Mouse (Mus musculus) hindbrain, embryonic 15.5 days (tissue): ENCODE results near the gene Spaca7. TPM values are rescaled to one million over a fixed set of nuclear protein-coding genes. Genes with fewer than 3 reads are reported as not detected.
A peak's percentile ranks its signal among the peaks of the same experiment; 100 is the strongest.
"Not testable (repeated sequence)": the region's sequence is repeated elsewhere in the genome, so short reads cannot be mapped to it uniquely, and the experiment has no call there.

Source experiments
- ATAC-seq: fragments of 200-750 bp; cut with Nextera tagmentation; 2 replicates; pipeline ENCODE4 v1.8.0; 2017; ENCODE audit warnings: low read depth, moderate number of reproducible peaks, moderate TSS enrichment; ENCODE audit not compliant: low FRiP score
- H3K27ac ChIP-seq: fragments of 300-500 bp; sonication (generic); replicated peaks from 2 replicates; pipeline ENCODE4 v1.5.1; 2015; ENCODE audit warnings: mild to moderate bottlenecking, inconsistent platforms
- H3K27me3 ChIP-seq: fragments of 300-500 bp; sonication (generic); 2 replicates; pipeline ENCODE4 v1.6.1; 2015; ENCODE audit warnings: control low read depth, inconsistent platforms
- H3K36me3 ChIP-seq: fragments of 300-500 bp; sonication (generic); 2 replicates; pipeline ENCODE4 v1.6.1; 2015; ENCODE audit warnings: control low read depth, inconsistent platforms
- H3K4me1 ChIP-seq: fragments of 300-500 bp; sonication (generic); replicated peaks from 2 replicates; pipeline ENCODE4 v1.6.1; 2015; ENCODE audit warnings: control low read depth, inconsistent platforms
- H3K4me2 ChIP-seq: fragments of 300-500 bp; sonication (generic); 2 replicates; pipeline ENCODE4 v1.6.1; 2015; ENCODE audit warnings: moderate library complexity, mild to moderate bottlenecking, inconsistent platforms
- H3K4me3 ChIP-seq: fragments of 300-500 bp; sonication (generic); 2 replicates; pipeline ENCODE4 v1.5.1; 2015; ENCODE audit warnings: mild to moderate bottlenecking, inconsistent platforms
- H3K9ac ChIP-seq: fragments of 300-500 bp; sonication (generic); 2 replicates; pipeline ENCODE4 v1.6.1; 2015; ENCODE audit warnings: inconsistent platforms
- H3K9me3 ChIP-seq: fragments of 300-500 bp; sonication (generic); 2 replicates; pipeline ENCODE4 v1.6.1; 2016; ENCODE audit warnings: control low read depth, inconsistent platforms
- WGBS: fragments of 180-500 bp; shearing (Covaris S2); methylation state at CpG from one replicate; pipeline ENCODE4 v1.1.7; 2015; 5-methylcytosine and 5-hydroxymethylcytosine counted together
- polyA plus RNA-seq: library from polyadenylated mRNA; unstranded; fragments of >200 nt; fragmentation: Nextera tagmentation; extraction: Ambion mirVana; gene quantifications from 2 replicates; pipeline ENCODE4 v1.2.1, GENCODE M21; 2015

Gene Spaca7
- polyA plus RNA-seq, 1 experiment from 2014 or later: not detected

- Histone ChIP-seq H3K36me3 (no peaks in the 10 kb centered on the region), H3K9me3 (no peaks in the 10 kb centered on the region), H3K4me3 (no peak overlapping the region), H3K27ac (no peak overlapping the region), H3K4me1 (no peaks in the 10 kb centered on the region), H3K9ac (no peak overlapping the region), H3K4me2 (no peak overlapping the region), H3K27me3 (peaks cover 55% of the 10 kb centered on the region)
- 87% methylated on average over 3 of the region's 3 CpGs for WGBS
- ATAC-seq: no peak
Measured at GRCm38 (mm10) chr8:12558786-12559185, 14.0 kb upstream of the Spaca7 start.

DNA sequence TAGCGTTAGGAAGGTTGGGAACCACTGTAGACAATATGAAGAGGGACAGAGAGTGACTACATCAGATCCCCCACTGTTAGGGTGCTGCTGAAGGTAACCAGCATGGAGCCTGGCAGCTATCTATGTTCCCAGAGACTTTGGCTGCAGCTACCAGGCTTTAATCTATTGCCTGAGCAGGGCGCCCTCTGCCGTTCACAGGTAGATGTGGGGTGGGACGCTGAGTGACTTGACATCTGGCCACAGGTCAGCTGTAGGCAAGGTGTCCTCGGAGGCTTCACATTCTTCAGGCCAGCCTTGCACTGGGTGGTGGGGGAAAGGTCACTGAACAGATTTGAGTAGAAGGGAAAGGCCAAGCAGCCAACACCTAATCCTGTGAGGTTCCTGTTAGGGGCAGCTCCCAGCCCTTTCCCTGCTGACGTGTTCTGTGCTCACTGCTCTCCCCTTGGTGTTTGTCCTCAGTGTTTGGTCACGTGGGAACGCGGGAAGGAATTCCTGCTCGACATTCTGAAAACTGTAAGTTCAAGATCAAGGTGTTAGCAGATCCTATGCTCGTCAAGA is 11.3 kb upstream of the Spaca7 start:
- no peak for ATAC-seq
- peaks cover 52% of the 10 kb centered on the region for H3K27me3 ChIP-seq

GRCm38 (mm10) chr8:12564307-12564706 is 8.5 kb upstream of the Spaca7 start:
- no peak overlapping the region for H3K4me3 ChIP-seq
- no peak overlapping the region for H3K27ac ChIP-seq
- no peaks in the 10 kb centered on the region for H3K36me3 ChIP-seq
- no peak overlapping the region for H3K4me2 ChIP-seq
- no peaks in the 10 kb centered on the region for H3K4me1 ChIP-seq
- H3K9ac ChIP-seq: no peak overlapping the region
- 5% methylated on average over 4 of the region's 4 CpGs for WGBS
- H3K9me3 ChIP-seq: no peaks in the 10 kb centered on the region
- 0 out of 2 replicates have a peak, but pooled peaks have one; percentile 52 for ATAC-seq
- peaks cover 39% of the 10 kb centered on the region for H3K27me3 ChIP-seq

More for the DNA sequence above, 11.3 kb upstream of the Spaca7 start:
- Histone ChIP-seq H3K9ac (no peak overlapping the region), H3K36me3 (no peaks in the 10 kb centered on the region), H3K27ac (no peak overlapping the region), H3K4me1 (no peaks in the 10 kb centered on the region), H3K4me3 (no peak overlapping the region), H3K4me2 (no peak overlapping the region), H3K9me3 (no peaks in the 10 kb centered on the region)
- WGBS: 22% methylated on average over 11 of the region's 11 CpGs

DNA sequence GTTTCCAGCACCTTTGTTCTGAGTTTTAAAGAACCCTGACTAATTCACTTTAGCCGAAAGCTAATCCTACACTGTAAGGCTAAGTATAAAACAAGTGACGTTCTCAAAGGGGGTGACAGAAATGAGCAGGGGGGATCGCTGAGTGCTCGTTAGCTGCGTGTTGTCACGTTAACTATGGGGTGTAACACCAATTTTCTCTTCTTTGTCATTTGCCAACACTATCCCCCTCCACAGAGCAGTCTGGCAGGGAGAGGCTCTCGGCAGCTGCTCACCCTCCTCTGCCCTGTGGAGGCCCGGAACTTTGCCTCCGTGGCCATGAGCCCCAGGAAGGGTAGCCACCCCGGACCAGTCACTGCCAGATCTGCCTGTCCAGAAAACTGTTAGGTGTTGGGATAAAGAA is 7.3 kb upstream of the Spaca7 start:
- H3K4me1 ChIP-seq: no peaks in the 10 kb centered on the region
- no peak overlapping the region for H3K27ac ChIP-seq
- no peaks in the 10 kb centered on the region for H3K36me3 ChIP-seq
- no peak overlapping the region for H3K9ac ChIP-seq
- H3K4me3 ChIP-seq: no peak overlapping the region
- ATAC-seq: no peak
- WGBS: 69% methylated on average over 10 of the region's 10 CpGs
- H3K9me3 ChIP-seq: no peaks in the 10 kb centered on the region
- H3K27me3 ChIP-seq: peaks cover 31% of the 10 kb centered on the region
- no peak overlapping the region for H3K4me2 ChIP-seq

DNA sequence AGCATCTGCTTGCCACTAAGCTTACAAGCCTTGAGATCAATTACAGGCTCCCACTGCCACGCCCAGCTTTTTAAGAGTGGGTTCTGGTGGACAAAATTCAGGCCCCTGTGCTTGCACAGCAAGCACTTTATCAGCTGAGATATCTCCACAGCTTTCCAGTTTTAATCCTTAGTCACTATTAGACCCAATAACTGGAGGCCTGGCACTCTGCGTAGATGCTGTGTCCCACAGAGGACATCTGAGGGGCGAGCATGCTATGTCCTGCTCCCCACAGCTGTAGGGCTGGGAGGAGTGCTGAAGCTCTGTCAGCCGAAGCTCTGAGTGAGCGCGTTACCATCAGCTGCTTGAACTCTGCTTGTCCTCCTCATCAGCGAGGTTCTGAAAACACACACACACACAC is 6.3 kb upstream of the Spaca7 start:
- WGBS: 56% methylated on average over 7 of the region's 7 CpGs
- Histone ChIP-seq H3K4me1 (no peaks in the 10 kb centered on the region), H3K4me3 (no peak overlapping the region), H3K9me3 (no peaks in the 10 kb centered on the region), H3K4me2 (no peak overlapping the region), H3K27me3 (peaks cover 24% of the 10 kb centered on the region), H3K27ac (no peak overlapping the region), H3K9ac (no peak overlapping the region), H3K36me3 (no peaks in the 10 kb centered on the region)
- ATAC-seq: no peak

- no peak for ATAC-seq
- no peaks in the 10 kb centered on the region for H3K36me3 ChIP-seq
Measured at GRCm38 (mm10) chr8:12576003-12576402, 3.2 kb downstream of the Spaca7 start.

DNA sequence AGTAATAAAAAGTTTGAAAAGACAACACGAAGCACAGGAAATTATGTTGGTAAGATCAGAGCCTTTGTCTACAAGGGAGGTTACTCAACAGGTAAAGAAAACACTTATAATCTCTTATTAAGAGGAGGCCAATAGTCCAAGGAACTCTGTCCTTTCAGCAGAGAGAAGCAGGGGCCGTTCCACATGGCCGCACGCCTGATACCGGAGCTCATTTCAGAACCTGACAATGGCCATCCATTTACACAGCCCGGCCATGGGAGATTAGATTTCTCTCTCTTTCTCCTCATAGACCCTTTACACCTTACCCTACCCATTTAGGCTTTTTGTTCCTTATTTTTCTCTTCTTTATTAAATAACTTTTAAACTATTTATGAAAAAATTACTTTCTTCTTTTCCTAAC is 3.9 kb downstream of the Spaca7 start:
- peaks cover 11% of the 10 kb centered on the region; the same call in 1 of the 2 replicates for H3K27me3 ChIP-seq
- no peaks in the 10 kb centered on the region for H3K9me3 ChIP-seq
- no peak overlapping the region for H3K4me3 ChIP-seq
- H3K9ac ChIP-seq: no peak overlapping the region
- no peaks in the 10 kb centered on the region for H3K36me3 ChIP-seq
- no peak overlapping the region for H3K4me2 ChIP-seq
- WGBS: 54% methylated on average over 6 of the region's 6 CpGs
- no peak overlapping the region for H3K27ac ChIP-seq
- H3K4me1 ChIP-seq: no peaks in the 10 kb centered on the region
- ATAC-seq: no peak

More at GRCm38 (mm10) chr8:12576003-12576402, 3.2 kb downstream of the Spaca7 start:
- 73% methylated on average over 5 of the region's 5 CpGs for WGBS
- Histone ChIP-seq H3K9ac (no peak overlapping the region), H3K27me3 (peaks cover 11% of the 10 kb centered on the region; the same call in 1 of the 2 replicates), H3K9me3 (no peaks in the 10 kb centered on the region), H3K4me1 (no peaks in the 10 kb centered on the region), H3K27ac (no peak overlapping the region), H3K4me3 (no peak overlapping the region), H3K4me2 (no peak overlapping the region)

DNA sequence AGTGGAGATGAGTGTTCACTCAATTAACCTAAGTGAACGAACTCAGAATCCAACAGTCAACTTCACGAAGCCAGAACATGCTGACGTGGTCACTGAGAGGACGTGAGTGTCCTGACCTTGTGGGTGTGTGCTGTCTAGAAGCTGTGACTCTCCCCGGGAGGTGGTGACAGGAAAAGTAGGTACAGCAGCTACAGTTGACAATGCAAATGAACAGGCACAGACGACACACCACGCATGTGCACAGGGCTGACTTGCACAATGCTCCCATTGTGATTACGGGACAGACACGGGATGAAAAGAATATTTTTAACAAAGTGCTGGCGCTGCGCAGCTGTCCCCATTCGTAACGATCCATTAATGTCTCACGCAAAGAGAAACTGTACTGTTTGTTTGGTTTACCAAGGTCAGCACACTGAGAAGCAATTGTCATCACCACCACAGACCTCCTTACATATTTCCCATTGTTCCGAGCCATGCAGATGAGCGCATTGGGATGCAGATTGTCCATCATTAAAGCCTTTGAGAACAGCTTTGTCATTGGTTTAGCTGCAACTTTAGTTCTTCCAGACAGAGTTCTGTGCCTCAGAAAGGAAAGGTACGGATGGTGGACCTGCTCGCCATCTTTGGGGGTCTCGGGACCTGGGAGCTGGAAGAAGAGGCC is 6.6 kb downstream of the Spaca7 start:
- not testable (repeated sequence) for H3K9me3 ChIP-seq, ATAC-seq, H3K36me3 ChIP-seq, H3K27me3 ChIP-seq, H3K27ac ChIP-seq, H3K4me3 ChIP-seq, H3K4me1 ChIP-seq, H3K9ac ChIP-seq
- H3K4me2 ChIP-seq: peak overlapping the region; percentile 33
- WGBS: 44% methylated on average over 19 of the region's 19 CpGs

DNA sequence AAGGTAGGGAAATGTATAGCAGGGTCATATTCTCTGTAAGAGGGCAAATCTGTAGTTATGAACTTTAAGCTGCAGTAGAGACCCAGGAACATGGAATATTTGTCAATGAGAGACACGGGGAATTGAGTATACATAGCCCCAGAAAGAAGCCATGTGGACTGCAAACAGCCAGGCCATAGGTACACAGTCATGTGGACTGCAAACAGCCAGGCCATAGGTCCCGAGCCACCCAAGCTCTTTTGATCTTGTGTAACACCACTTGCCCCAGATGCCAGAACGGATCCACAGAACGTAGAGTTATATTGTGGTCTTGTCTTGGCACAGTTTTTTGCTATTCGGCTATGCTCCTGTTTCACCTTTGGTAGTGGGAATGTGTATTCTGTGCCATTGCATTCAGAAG is 11.0 kb downstream of the Spaca7 start:
- H3K4me2 ChIP-seq: no peak overlapping the region
- no peaks in the 10 kb centered on the region for H3K36me3 ChIP-seq
- no peak overlapping the region for H3K27ac ChIP-seq
- no peak overlapping the region for H3K9ac ChIP-seq
- no peaks in the 10 kb centered on the region for H3K9me3 ChIP-seq
- no peaks in the 10 kb centered on the region for H3K4me1 ChIP-seq
- H3K4me3 ChIP-seq: no peak overlapping the region
- 93% methylated on average over 5 of the region's 5 CpGs for WGBS
- ATAC-seq: no peak
- H3K27me3 ChIP-seq: peaks cover under 1% of the 10 kb centered on the region; the same call in 1 of the 2 replicates

DNA sequence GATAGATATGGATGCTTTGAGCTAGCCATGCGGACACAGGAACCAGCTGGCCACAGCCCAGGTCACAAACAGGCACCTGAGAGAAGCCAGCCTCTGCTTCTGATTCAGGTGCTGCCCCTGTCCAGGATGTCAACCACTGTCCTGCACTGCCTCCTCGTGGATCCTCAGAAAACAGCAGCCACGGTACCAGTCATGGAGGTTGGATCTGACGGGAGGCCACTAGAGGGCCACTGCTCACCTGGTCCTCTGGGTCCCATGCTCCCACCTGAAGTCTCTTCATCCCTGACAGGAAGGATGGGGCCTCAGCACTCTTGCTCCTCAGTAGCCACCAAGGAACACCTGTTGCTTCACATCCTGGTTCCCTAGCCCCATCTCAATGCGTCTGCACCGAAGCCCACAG is 34.4 kb downstream of the Spaca7 start:
- ATAC-seq: peak; percentile 42; the same call in 1 of the 2 replicates
- H3K4me2 ChIP-seq: no peak overlapping the region
- H3K27ac ChIP-seq: no peak overlapping the region
- no peak overlapping the region for H3K4me3 ChIP-seq
- 0 out of 2 replicates have a peak, but pooled peaks cover 9% of the 10 kb centered on the region for H3K4me1 ChIP-seq
- no peaks in the 10 kb centered on the region for H3K9me3 ChIP-seq
- H3K9ac ChIP-seq: no peak overlapping the region
- 33% methylated on average over 6 of the region's 6 CpGs for WGBS
- no peaks in the 10 kb centered on the region for H3K36me3 ChIP-seq
- no peaks in the 10 kb centered on the region for H3K27me3 ChIP-seq

DNA sequence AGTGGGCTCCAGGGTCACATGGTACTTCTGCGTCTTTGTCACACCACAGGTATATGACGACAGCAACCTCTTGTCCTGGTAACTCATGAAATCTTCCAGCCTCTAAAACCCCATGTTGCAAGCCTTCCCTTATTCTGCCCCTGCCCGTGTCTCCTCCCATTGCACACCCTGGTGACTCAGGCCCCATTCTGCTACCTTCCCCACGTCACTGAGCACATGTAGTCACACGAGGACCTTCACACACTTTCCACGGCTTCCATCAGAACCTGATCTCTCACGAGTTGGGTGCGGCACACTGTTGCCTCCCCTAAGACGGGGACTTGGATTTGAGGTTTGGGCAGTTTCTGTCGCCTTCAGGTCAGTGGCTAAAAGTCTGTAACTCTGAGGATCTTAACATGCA is 36.0 kb downstream of the Spaca7 start:
- 0 out of 2 replicates have a peak, but pooled peaks cover 9% of the 10 kb centered on the region for H3K4me1 ChIP-seq
- no peaks in the 10 kb centered on the region for H3K27me3 ChIP-seq
- no peaks in the 10 kb centered on the region for H3K36me3 ChIP-seq
- no peak overlapping the region for H3K4me3 ChIP-seq
- no peak overlapping the region for H3K4me2 ChIP-seq
- ATAC-seq: no peak
- no peak overlapping the region for H3K9ac ChIP-seq
- H3K9me3 ChIP-seq: no peaks in the 10 kb centered on the region
- WGBS: 84% methylated on average over 10 of the region's 10 CpGs
- H3K27ac ChIP-seq: no peak overlapping the region

DNA sequence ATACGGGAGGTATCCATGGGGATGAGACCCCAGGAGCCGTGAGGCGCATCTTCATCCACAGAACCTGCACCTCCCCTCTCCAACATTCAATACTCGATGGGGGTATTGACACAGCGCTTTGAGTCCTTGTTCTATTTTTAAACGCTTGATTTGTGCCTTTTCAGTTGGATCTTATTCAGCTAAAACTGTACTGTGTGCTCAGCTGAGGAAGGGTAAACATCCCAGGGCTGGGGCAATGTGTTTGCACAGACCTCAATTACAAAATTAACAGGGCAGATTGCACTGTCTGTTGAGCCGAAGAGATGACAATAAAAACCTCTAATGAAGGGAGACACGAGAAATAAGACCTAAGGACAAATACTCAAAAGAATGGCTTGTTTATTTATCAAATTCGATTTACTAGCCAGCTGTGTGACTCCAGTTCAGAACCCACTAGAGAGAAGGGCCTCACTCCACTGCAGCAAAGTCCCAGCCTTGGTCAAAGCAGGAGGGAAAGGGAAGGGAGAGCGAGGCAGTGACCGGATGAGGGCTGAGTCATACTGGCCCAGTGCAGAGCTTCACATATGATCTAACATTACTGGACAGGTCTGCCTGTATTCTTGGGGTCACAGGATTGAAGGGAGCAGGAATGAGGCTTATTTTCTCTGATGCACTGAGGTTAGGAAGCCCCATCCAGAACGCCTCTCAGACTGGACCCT is 37.1 kb downstream of the Spaca7 start:
- no peak overlapping the region for H3K27ac ChIP-seq
- H3K4me2 ChIP-seq: no peak overlapping the region
- H3K9ac ChIP-seq: no peak overlapping the region
- H3K4me3 ChIP-seq: no peak overlapping the region
- no peaks in the 10 kb centered on the region for H3K27me3 ChIP-seq
- 0 out of 2 replicates have a peak, but pooled peaks cover 9% of the 10 kb centered on the region for H3K4me1 ChIP-seq
- H3K9me3 ChIP-seq: no peaks in the 10 kb centered on the region
- peak; percentile 44 for ATAC-seq
- H3K36me3 ChIP-seq: peaks cover 2% of the 10 kb centered on the region; the same call in 1 of the 2 replicates
- WGBS: 53% methylated on average over 12 of the region's 12 CpGs
